Mouse (Mus musculus) midbrain, embryonic 14.5 days (tissue): ENCODE data around the gene Spns3. TPM values are rescaled to one million over a fixed set of nuclear protein-coding genes. Genes with fewer than 3 reads are reported as not detected.
A peak's percentile ranks its signal among the peaks of the same experiment; 100 is the strongest.

ENCODE experiments used
- ATAC-seq: fragments of 200-750 bp; cut with Nextera tagmentation; 2 replicates; pipeline ENCODE4 v1.8.0; 2017; ENCODE audit warnings: moderate number of reproducible peaks, moderate library complexity; ENCODE audit not compliant: low FRiP score, low TSS enrichment
- DNase-seq: peaks from one replicate; pipeline ENCODE4 v3.0.0-alpha.2; 2015
- H3K27ac ChIP-seq: fragments of 300-500 bp; sonication (generic); replicated peaks from 2 replicates; pipeline ENCODE4 v1.5.1; 2014; ENCODE audit warnings: mild to moderate bottlenecking, low read depth, low read length, moderate library complexity
- H3K27me3 ChIP-seq: fragments of 300-500 bp; sonication (generic); 2 replicates; pipeline ENCODE4 v1.6.1; 2014; ENCODE audit warnings: low read length, control low read depth, mixed read lengths; ENCODE audit not compliant: control insufficient read depth, insufficient read depth
- H3K36me3 ChIP-seq: fragments of 300-500 bp; sonication (generic); 2 replicates; pipeline ENCODE4 v1.6.1; 2014; ENCODE audit warnings: low read length, control low read depth; ENCODE audit not compliant: control insufficient read depth, insufficient read depth
- H3K4me1 ChIP-seq: fragments of 300-500 bp; sonication (generic); 2 replicates; pipeline ENCODE4 v1.6.1; 2014; ENCODE audit warnings: mild to moderate bottlenecking, antibody characterized with exemption, low read length, control low read depth; ENCODE audit not compliant: control insufficient read depth, insufficient read depth
- H3K4me2 ChIP-seq: fragments of 300-500 bp; sonication (generic); 2 replicates; pipeline ENCODE4 v1.6.1; 2014; ENCODE audit warnings: mild to moderate bottlenecking, low read length, moderate library complexity
- H3K4me3 ChIP-seq: fragments of 300-500 bp; sonication (generic); replicated peaks from 2 replicates; pipeline ENCODE4 v1.5.1; 2014; ENCODE audit warnings: low read depth, low read length
- H3K9ac ChIP-seq: fragments of 300-500 bp; sonication (generic); replicated peaks from 2 replicates; pipeline ENCODE4 v1.6.1; 2014; ENCODE audit warnings: mild to moderate bottlenecking, low read length, moderate library complexity
- H3K9me3 ChIP-seq: fragments of 300-500 bp; sonication (generic); 2 replicates; pipeline ENCODE4 v1.6.1; 2016; ENCODE audit warnings: low read length, control low read depth, mixed read lengths; ENCODE audit not compliant: control insufficient read depth
- WGBS: fragments of 180-500 bp; shearing (Covaris S2); extraction: QIAGEN DNeasy Blood & Tissue Kit; methylation state at CpG from one replicate; pipeline ENCODE4 v1.1.7; 2014; 5-methylcytosine and 5-hydroxymethylcytosine counted together
- polyA plus RNA-seq: library from polyadenylated mRNA; unstranded; fragments of >200 nt; fragmentation: Nextera tagmentation; extraction: Ambion mirVana; gene quantifications from 2 replicates; pipeline ENCODE4 v1.2.1, GENCODE M21; 2014

Gene Spns3
- polyA plus RNA-seq, 1 experiment from 2014 or later = not detected

GRCm38 (mm10) chr11:72487171-72487570 lies 63.1 kb downstream of the Spns3 start:
- no peaks in the 10 kb centered on the region for H3K9me3 ChIP-seq
- peak overlapping the region; percentile 65 for H3K4me2 ChIP-seq
- peak overlapping the region; percentile 69; the same call in 1 of the 2 replicates for H3K4me3 ChIP-seq
- peaks cover 23% of the 10 kb centered on the region for H3K4me1 ChIP-seq
- H3K36me3 ChIP-seq = no peaks in the 10 kb centered on the region
- no peak overlapping the region for H3K9ac ChIP-seq
- 57% methylated on average over 5 of the region's 5 CpGs for whole genome bisulfite sequencing
- ATAC-seq (no peak), DNase-seq (no peak)
- no peak overlapping the region for H3K27ac ChIP-seq
- no peaks in the 10 kb centered on the region for H3K27me3 ChIP-seq

- WGBS = 78% methylated on average over 11 of the region's 11 CpGs
- peaks cover 23% of the 10 kb centered on the region for H3K4me1 ChIP-seq
Measured at GRCm38 (mm10) chr11:72485960-72486359, 64.3 kb downstream of the Spns3 start.

DNA sequence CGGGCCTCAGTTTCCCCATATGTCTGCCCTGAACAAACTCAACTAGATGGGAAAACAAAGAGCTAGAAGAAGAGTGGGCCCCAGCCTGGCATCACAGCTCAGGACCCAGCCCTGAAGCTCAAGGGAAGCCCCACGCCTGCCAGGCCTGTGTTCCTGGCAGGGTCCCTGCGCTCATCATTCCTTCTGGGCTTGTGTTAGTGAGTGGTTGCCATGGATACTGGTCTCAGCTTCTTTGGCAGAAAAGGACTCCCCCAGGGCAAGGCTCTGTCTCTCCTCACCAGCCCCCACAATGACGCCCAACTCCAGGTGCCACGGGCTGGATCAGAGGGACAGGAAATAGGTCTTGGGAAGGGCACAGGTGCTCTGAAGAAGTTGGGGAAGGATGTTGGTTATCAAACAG lies 65.1 kb downstream of the Spns3 start:
- Histone ChIP-seq H3K4me2 (no peak overlapping the region), H3K27ac (no peak overlapping the region), H3K36me3 (no peaks in the 10 kb centered on the region), H3K4me3 (no peak overlapping the region), H3K9ac (no peak overlapping the region), H3K27me3 (no peaks in the 10 kb centered on the region), H3K4me1 (peaks cover 23% of the 10 kb centered on the region), H3K9me3 (no peaks in the 10 kb centered on the region)
- DNase-seq = peak; percentile 56
- no peak for ATAC-seq
- 44% methylated on average over 5 of the region's 5 CpGs for WGBS

More at GRCm38 (mm10) chr11:72485960-72486359, 64.3 kb downstream of the Spns3 start:
- no peaks in the 10 kb centered on the region for H3K9me3 ChIP-seq
- no peak overlapping the region for H3K4me2 ChIP-seq
- no peaks in the 10 kb centered on the region for H3K27me3 ChIP-seq
- no peak overlapping the region for H3K27ac ChIP-seq
- no peaks in the 10 kb centered on the region for H3K36me3 ChIP-seq
- no peak overlapping the region for H3K9ac ChIP-seq
- DNase-seq (no peak), ATAC-seq (no peak)
- no peak overlapping the region for H3K4me3 ChIP-seq

GRCm38 (mm10) chr11:72484549-72484948 lies 65.8 kb downstream of the Spns3 start:
- Histone ChIP-seq H3K9me3 (no peaks in the 10 kb centered on the region), H3K4me1 (peaks cover 23% of the 10 kb centered on the region), H3K4me2 (no peak overlapping the region), H3K27me3 (no peaks in the 10 kb centered on the region), H3K36me3 (no peaks in the 10 kb centered on the region), H3K27ac (no peak overlapping the region), H3K4me3 (no peak overlapping the region), H3K9ac (no peak overlapping the region)
- no peak for DNase-seq
- no peak for ATAC-seq
- WGBS = 75% methylated on average over 6 of the region's 6 CpGs

GRCm38 (mm10) chr11:72481952-72482351 lies 68.4 kb downstream of the Spns3 start:
- WGBS = 86% methylated on average over 4 of the region's 4 CpGs
- DNase-seq = no peak
- H3K4me2 ChIP-seq = no peak overlapping the region
- H3K9me3 ChIP-seq = no peaks in the 10 kb centered on the region
- H3K27ac ChIP-seq = no peak overlapping the region
- no peaks in the 10 kb centered on the region for H3K36me3 ChIP-seq
- no peak overlapping the region for H3K4me3 ChIP-seq
- no peak overlapping the region for H3K9ac ChIP-seq
- ATAC-seq = no peak
- H3K27me3 ChIP-seq = no peaks in the 10 kb centered on the region
- peaks cover 19% of the 10 kb centered on the region for H3K4me1 ChIP-seq

GRCm38 (mm10) chr11:72481313-72481712 lies 69.0 kb downstream of the Spns3 start:
- Histone ChIP-seq H3K4me3 (no peak overlapping the region), H3K36me3 (no peaks in the 10 kb centered on the region), H3K4me1 (peaks cover 21% of the 10 kb centered on the region), H3K9ac (no peak overlapping the region), H3K27me3 (no peaks in the 10 kb centered on the region), H3K4me2 (no peak overlapping the region), H3K9me3 (no peaks in the 10 kb centered on the region), H3K27ac (no peak overlapping the region)
- WGBS = 78% methylated on average over 5 of the region's 5 CpGs
- DNase-seq = no peak
- ATAC-seq = no peak

DNA sequence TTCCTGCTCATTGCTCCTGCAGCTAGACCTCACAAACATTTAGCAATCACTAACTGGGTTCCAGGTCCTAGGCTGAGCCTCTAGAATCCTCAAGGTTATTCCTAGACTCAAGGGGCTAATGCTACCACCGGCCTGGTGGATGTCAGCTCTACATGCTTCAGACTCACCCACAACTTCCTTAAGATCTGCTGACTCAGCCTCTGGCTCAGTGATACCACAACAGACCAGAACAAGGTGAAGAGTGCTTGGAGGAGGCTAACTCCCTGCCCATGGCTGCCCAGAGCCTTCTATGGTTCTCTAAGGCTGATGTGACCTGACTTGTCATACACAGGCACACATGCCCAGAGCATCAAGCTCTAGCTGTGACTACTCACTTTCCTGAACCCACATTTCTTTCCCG lies 70.8 kb downstream of the Spns3 start:
- no peaks in the 10 kb centered on the region for H3K9me3 ChIP-seq
- WGBS = 86% methylated on average over 2 of the region's 2 CpGs

GRCm38 (mm10) chr11:72478228-72478627 lies 72.1 kb downstream of the Spns3 start:
- ATAC-seq = no peak
- no peak for DNase-seq
- WGBS = 84% methylated on average over 6 of the region's 6 CpGs

More for the DNA sequence above, 70.8 kb downstream of the Spns3 start:
- Histone ChIP-seq H3K9ac (no peak overlapping the region), H3K36me3 (no peaks in the 10 kb centered on the region), H3K27me3 (no peaks in the 10 kb centered on the region), H3K4me2 (no peak overlapping the region), H3K27ac (no peak overlapping the region), H3K4me1 (peaks cover 9% of the 10 kb centered on the region; the same call in 1 of the 2 replicates), H3K4me3 (no peak overlapping the region)
- ATAC-seq (no peak), DNase-seq (no peak)

DNA sequence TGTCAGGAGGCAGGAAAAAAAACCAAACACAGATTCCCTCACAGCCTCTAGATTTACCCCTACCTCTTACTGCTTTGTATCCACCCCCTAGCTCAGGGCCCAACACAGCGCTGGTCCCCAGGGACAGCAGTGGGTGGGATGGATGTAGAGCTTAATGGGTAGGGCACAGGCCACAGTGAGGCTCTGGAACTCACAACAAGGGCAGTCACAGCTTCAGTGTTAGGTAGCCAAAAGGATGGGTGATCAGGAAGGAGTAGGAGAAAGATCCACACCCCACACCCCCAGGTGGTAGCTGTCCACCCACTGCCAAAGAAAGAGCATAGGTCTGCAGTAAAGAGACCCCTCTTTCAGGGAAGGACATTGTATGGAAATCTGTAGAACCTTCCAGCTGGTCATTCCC lies 72.7 kb downstream of the Spns3 start:
- H3K4me2 ChIP-seq = no peak overlapping the region
- no peaks in the 10 kb centered on the region for H3K27me3 ChIP-seq
- ATAC-seq (no peak), DNase-seq (no peak)
- H3K4me1 ChIP-seq = peaks cover 9% of the 10 kb centered on the region; the same call in 1 of the 2 replicates
- WGBS = 90% methylated on average over 1 of the region's 1 CpGs
- H3K27ac ChIP-seq = no peak overlapping the region
- H3K4me3 ChIP-seq = no peak overlapping the region
- no peak overlapping the region for H3K9ac ChIP-seq
- H3K36me3 ChIP-seq = no peaks in the 10 kb centered on the region; the same call in 1 of the 2 replicates
- no peaks in the 10 kb centered on the region for H3K9me3 ChIP-seq

More at GRCm38 (mm10) chr11:72478228-72478627, 72.1 kb downstream of the Spns3 start:
- Histone ChIP-seq H3K9ac (0 out of 2 replicates have a peak overlapping the region, but pooled peaks have one; percentile 4), H3K27ac (no peak overlapping the region), H3K9me3 (no peaks in the 10 kb centered on the region), H3K4me1 (peaks cover 9% of the 10 kb centered on the region; the same call in 1 of the 2 replicates), H3K36me3 (no peaks in the 10 kb centered on the region; the same call in 1 of the 2 replicates), H3K4me2 (no peak overlapping the region), H3K4me3 (no peak overlapping the region), H3K27me3 (no peaks in the 10 kb centered on the region)
